Mouse (Mus musculus): Measurements from ENCODE around the gene Pnpla1. TPM values are rescaled to one million over a fixed set of nuclear protein-coding genes. Genes with fewer than 3 reads are reported as not detected.

The Pnpla1 gene
- polyA plus RNA-seq, 1 experiment from 2014 or later, result not detected

Other genes starting within 250 kb of the Pnpla1 start
- gene Srpk1, start 235.7 kb upstream of the Pnpla1 start, polyA plus RNA-seq (2014; fragmentation: Nextera tagmentation; extraction: Ambion mirVana), result 109 and 117 TPM in 2 replicates
- 0.62 and 0.80 TPM in 2 replicates for gene Slc26a8, start 168.2 kb upstream of the Pnpla1 start, polyA plus RNA-seq (2014; fragmentation: Nextera tagmentation; extraction: Ambion mirVana)
- 46.6 and 52.5 TPM in 2 replicates for gene Mapk14, start 167.1 kb upstream of the Pnpla1 start, polyA plus RNA-seq (2014; fragmentation: Nextera tagmentation; extraction: Ambion mirVana)
- 0.95 and 1.1 TPM in 2 replicates for gene AC170998.1, start 132.3 kb upstream of the Pnpla1 start, polyA plus RNA-seq (2014; fragmentation: Nextera tagmentation; extraction: Ambion mirVana)
- 1.8 and 2.7 TPM in 2 replicates for gene Mapk13, start 89.1 kb upstream of the Pnpla1 start, polyA plus RNA-seq (2014; fragmentation: Nextera tagmentation; extraction: Ambion mirVana)
- 9.0 and 9.3 TPM in 2 replicates for gene Brpf3, start 57.3 kb upstream of the Pnpla1 start, polyA plus RNA-seq (2014; fragmentation: Nextera tagmentation; extraction: Ambion mirVana)
- 0.15 and 0.23 TPM in 2 replicates for gene 4930539E08Rik, start 56.9 kb downstream of the Pnpla1 start, polyA plus RNA-seq (2014; fragmentation: Nextera tagmentation; extraction: Ambion mirVana)
- gene Pxt1, start 85.4 kb downstream of the Pnpla1 start, polyA plus RNA-seq (2014; fragmentation: Nextera tagmentation; extraction: Ambion mirVana), result not detected in 2 replicates
- 109 and 118 TPM in 2 replicates for gene Kctd20, start 93.5 kb downstream of the Pnpla1 start, polyA plus RNA-seq (2014; fragmentation: Nextera tagmentation; extraction: Ambion mirVana)
- 141 and 145 TPM in 2 replicates for gene Stk38, start 149.6 kb downstream of the Pnpla1 start, polyA plus RNA-seq (2014; fragmentation: Nextera tagmentation; extraction: Ambion mirVana)
- 784 and 802 TPM in 2 replicates for gene Srsf3, start 174.2 kb downstream of the Pnpla1 start, polyA plus RNA-seq (2014; fragmentation: Nextera tagmentation; extraction: Ambion mirVana)
- gene Cdkn1a, start 232.6 kb downstream of the Pnpla1 start, polyA plus RNA-seq (2014; fragmentation: Nextera tagmentation; extraction: Ambion mirVana), result 35.0 and 45.3 TPM in 2 replicates